Mouse (Mus musculus): ENCODE measurements at regions not wholly inside any gene's neighbourhood (a gene's known extent, or its start where the extent isn't known, plus 50 kb on each side); places are given as distances from the start of the nearest gene placed in this dataset.

GRCm38 (mm10) chr12:13094111-13094851 lies 152.6 kb upstream of the Mycn start:
- no peak for DNase-seq

- no peak for DNase-seq
Measured at GRCm38 (mm10) chr12:13085951-13086350, 144.2 kb upstream of the Mycn start.

DNA sequence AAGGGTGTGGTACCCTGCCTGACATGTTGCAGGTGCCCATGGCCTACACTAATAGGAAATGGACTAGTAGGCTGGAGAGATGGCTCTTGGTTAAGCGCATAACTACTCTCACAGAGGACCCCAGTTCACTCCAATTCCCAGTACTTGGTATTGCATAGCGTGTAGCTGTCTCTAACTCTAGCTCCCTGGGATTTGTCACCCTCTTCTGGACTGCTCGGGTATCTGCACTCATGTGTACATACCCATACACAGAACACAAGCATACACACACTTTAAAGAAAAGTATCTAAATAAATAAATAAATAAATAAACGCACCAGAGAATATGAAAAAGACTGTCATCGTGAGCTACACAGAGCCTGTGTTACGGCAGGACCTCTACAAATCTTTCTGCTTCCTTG lies 143.8 kb upstream of the Mycn start:
- no peak for DNase-seq

DNA sequence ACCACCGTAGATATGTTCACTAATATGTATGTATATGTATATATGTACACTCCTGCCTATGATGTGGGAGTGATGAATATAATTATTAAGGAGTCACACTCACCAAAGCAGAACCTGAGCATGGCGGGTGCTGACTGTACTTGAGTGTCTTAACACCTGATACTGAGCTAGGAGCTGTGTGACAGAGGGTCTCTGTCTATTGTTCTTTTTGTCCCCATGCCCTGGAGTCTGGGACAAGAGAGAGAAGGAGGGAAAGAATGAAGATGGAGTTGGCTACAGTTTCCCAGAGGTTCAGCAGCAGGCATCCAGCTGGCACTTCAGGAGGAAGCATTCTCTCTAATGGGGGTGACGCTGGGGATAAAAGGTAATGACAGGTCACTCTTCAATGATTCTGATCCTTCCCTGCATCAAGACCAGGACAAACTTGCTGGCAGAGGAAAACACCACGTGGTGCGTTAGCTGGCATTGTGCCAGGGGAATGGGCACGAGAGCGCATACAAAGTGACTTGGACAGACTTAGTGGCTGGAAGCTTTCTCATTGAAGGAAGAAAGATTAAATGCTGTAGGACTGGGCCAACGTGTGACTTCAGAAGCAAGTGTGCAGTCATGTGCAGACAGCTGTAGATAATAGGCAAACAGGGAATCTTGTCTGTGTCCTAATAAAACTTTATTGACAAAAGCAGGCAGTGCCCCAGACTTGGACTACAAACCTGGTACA lies 141.8 kb upstream of the Mycn start:
- no peak for DNase-seq

GRCm38 (mm10) chr12:13080791-13081190 lies 139.1 kb upstream of the Mycn start:
- no peak for DNase-seq

DNA sequence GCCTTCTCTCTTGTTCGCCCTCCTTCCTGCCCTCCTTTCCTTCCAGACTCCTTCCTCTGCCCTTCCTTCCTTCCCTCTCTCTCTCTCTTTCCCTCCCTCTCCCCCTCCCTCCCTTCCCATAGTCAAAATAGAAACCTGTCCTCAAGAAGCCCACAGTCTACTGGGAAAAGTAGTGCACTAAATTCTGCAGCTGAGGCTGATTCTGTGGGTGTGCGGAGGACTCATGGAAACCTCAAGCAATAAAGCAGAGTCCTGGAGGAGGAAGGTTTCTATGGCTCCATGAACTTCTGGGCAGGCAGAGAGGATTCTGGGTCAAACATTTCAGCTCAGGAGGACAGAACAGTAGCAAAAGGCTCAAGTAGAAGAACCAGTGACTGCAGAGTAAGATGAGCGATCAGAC lies 138.1 kb upstream of the Mycn start:
- DNase-seq: no peak

DNA sequence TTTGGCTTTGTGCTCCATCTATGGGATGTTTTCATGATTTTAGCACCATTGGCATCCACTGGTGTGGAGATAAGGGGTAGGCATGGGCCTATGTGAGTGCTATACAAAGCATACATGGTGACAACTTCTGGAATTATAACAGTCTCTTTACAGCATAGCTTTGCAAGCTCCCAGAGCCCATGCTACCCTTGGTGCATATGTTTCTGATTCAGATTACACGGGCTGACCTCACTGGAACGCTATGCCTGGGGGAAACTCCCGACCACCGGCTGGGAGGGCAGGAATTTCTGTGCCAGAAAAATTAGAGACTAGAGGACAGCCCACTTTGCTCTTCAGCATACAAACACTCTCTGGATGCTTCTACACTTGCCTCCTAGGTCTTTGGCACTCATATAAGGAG lies 136.0 kb upstream of the Mycn start:
- no peak for DNase-seq

DNA sequence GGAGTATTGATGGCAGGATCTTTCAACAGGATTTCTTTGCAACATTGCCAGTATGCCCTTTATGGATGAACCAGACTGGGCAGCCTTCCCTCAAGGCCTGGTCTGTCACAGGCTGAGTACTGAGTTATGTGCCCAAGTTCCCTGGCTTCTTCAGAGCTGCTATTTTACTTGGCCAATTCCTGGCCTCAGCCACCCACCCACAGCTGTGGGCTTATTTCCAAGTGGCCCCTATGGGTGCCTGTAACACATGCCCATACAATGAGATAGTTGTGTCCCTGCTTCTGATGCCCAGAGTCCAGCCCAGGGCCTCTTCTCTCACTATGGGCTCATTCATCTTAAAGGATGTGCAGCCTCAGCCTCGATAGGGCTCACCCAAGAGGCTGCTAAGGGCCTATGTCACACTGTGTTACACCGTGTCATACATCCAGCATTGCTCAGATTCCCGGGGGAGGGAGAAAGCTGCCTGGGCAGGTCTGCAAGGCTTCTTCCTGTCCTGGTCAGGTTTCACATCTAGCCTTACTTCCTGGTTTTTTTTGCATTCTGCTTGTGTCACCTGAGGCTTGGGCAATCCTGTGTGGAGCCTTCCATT lies 135.1 kb upstream of the Mycn start:
- no peak for DNase-seq

DNA sequence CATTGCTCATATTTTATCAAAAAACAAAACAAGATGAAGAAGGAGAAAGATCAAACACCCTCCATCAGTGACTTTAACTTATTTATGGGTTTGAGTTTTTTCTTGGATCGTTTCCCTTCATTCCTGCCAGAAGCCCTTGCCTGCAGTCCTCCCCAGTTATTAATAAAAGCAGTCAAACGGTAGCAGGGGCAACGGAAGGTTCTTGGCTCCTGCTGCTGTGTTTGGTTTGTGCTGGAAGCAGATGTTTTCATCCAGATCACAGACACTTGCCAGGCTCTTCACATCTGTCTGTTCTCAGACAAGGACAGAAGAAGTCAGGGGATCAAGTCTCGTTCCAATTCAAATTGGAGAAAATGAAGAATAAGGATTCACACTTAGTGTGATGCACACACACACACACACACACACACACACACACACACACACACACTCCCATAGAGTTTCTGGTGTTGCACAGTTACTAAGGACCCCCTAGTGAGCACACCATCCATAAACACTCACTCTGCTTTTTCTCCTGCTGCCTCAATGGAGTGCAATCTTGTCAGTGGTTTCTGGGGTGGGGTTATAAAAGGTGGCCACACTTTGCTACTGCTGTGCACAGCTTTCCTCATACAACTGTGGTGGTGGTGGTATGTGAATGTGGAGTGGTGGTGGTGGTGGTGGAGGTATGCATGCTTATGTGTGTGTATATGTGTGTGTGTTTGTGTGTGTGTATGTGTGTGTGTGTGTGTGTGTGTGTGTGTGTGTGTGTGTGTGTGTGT lies 131.6 kb upstream of the Mycn start:
- DNase-seq: no peak

GRCm38 (mm10) chr12:13067295-13067694 lies 125.6 kb upstream of the Mycn start:
- no peak for DNase-seq

DNA sequence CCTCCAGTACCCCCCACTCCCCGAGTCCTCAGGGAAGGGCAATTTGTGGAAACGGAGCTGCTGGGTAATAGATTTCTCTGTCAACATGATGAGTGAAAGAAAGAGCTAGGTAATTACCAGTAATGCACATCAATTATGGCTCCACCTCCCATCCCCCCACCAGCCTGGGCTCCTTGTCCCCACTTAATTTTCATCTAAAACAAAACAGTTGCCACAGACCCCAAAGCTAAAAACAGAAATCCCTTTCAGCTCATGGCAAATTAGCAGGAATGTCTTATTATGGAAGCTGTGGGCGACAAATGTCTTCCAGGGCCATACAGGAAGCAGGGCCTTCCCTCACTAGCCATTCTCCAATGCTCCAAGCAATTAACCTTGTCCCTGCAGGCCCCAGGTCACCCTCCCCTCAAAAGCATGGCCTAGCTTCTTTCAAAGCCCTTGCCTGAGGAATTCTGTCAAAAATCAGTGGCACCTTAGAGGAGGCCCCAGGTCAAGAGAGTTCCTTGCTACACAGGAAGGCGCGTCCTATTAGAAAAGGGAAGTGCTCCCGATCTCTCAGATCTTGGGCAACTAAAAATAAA lies 125.0 kb upstream of the Mycn start:
- no peak for DNase-seq

GRCm38 (mm10) chr12:13059473-13059872 lies 117.8 kb upstream of the Mycn start:
- DNase-seq: no peak

- no peak for DNase-seq
Measured at GRCm38 (mm10) chr12:13056246-13056645, 114.5 kb upstream of the Mycn start.

- DNase-seq: no peak
Measured at GRCm38 (mm10) chr12:13054611-13055010, 112.9 kb upstream of the Mycn start.

- no peak for DNase-seq
Measured at GRCm38 (mm10) chr12:13053746-13054145, 112.0 kb upstream of the Mycn start.

DNA sequence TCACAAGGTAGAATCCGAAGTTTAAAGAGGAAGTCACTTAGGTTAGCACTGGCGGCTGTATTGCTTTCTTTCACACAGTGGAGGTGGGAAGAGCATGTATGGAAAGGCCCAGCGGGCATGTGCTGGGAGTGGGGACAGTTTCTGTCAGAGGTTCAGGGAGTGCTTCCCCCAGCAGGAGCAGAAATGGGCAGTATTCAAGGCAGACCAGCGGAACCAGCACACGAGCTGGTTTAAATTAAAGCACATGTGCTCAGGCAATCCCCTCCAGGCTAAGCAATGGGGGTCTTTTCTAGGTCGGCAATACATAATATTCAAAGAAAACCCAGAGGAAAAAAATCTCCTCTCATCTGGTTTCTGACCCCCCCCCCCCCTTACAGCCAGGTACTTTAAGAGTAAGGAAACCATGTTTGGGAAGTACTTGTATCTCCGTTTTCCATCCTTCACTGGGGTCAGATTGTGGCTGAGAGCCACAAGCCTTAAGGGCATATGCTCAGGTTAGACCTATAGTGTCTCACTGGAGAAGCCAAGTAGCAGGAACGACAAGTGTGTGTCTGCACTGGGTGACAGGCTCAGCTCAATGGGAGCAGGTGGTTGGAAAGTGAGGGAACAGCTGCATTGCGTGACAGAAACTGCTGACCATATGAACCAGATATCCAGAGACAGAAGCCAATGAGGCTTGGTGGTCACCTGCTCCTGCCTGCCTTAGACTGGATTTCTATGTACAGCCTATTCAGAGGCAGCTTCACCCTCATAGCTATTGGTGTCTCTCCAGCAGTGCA lies 111.3 kb upstream of the Mycn start:
- DNase-seq: no peak

- no peak for DNase-seq
Measured at GRCm38 (mm10) chr12:13052164-13052563, 110.5 kb upstream of the Mycn start.

DNA sequence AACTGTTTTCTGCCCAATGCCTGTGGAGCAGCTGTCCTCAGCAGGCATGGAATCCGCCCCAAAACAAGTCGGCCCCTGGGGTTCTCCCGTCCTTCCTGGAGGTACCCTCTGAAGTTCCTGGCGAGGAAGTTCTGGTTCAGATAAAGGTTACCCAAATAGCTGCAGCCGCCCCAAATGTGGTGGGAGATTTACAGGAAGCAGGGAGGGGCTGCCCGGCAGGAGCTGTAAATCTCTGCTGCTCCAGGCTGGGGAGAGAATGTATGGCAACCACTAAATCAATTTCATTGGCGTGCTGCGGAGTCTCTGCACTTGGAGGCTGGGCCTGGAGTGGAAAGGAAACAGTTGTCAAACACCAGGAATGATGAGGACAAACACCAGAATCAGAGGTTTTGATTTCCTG lies 107.9 kb upstream of the Mycn start:
- no peak for DNase-seq

DNA sequence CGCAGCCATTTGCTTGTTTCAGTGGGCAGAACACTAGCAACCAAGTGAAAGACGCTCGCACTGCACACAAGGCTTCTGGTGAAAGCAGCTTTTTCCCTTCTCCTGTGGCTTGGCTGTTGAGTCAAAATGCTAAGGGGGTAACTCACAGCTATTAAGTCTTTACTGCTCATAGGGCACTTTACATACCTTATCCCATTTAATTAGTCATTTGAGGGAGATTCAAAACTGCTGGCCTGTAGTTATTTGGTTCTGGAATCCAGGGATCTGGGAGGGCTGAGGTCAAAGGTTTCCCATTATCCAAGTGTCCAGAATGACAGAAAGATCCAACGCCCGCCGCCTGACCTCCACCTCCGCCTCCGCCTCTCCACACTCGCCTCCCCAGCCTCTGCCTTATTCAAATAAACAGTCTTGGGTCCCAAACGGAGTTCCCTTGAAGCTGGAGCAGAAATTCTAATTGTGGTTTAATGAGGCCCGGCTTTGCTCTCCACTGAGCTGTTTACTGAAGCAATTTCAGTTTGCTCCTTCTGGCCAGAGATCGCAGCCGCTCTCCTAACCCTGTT lies 106.5 kb upstream of the Mycn start:
- no peak for DNase-seq

- no peak for DNase-seq
Measured at GRCm38 (mm10) chr12:13042934-13043333, 101.2 kb upstream of the Mycn start.

DNA sequence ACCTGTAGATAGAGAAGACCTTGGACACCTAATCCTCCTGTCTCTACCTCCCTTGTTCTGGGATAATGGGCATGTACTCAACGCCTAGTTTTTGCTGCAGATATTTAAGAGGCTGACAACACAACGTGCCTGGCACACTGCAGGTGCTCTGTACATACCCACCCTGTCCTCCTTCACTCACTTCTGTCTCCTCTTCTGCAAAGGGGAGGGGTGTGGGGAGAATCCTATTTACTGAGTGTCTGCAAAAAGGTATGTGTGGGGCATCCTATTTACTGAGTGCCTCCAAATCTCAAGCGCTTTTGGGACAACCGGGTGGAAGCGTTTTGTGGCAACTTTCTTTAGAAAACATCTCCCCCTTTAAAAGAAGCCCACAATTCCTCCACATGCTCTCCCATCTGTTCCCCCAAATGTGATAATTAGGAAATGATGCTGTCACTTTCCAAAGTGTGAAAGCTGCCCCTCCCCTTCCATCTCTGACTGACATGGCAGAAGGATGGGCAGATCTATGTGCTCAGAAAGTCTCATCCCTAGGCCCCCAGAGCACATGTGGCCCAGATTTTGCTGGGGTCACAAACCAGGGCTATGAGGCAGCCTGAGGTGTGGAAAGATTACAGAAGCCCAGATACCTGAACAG lies 93.5 kb upstream of the Mycn start:
- DNase-seq: no peak
